Mouse (Mus musculus): ENCODE results near the gene Actr1a.

DNA sequence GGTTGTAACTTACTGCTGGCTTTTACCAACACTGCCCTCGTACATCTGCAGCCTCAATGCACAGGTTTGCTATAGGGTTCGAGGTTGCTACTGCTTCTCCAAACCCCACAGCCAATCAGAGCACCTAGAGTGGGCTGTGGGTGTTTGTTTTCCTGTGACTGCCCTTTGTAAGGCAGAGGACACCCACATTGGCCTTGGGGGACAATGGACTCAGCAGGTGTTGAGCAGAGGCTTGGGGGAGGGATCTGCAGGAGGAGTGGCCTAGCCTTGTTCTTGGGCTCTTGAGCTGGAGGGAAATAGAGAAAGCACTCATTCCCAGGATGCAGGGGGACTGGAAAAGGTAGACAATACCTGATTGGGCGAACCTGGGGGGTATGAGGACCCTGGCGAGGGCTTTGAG, 37.2 kb downstream of the Actr1a start:
- TF ChIP-seq POLR2A (IDR thresholded peaks at IDR 0.05; ENCODE audit: insufficient read length, low read depth) (no peak), USF1 (IDR thresholded peaks at IDR 0.05; ENCODE audit: low read depth) (no peak), MAX (IDR thresholded peaks at IDR 0.05; ENCODE audit: low read depth) (no peak), TCF12 (IDR thresholded peaks at IDR 0.05; ENCODE audit: insufficient read depth, poor library complexity, severe bottlenecking) (no peak), SRF (IDR thresholded peaks at IDR 0.05; ENCODE audit: control insufficient read depth, insufficient read length, low read depth) (no peak), POLR2AphosphoS2 (IDR thresholded peaks at IDR 0.05; ENCODE audit: insufficient read length, low read depth) (no peak)
